Mouse (Mus musculus) cerebellum, adult 18-20 months (tissue): ENCODE data around the gene Mgll.

ENCODE experiments used
- DNase-seq, 2 experiments: peaks; one replicate each; pipeline ENCODE4 v3.0.0; 2021

The Mgll gene

GRCm38 (mm10) chr6:88809091-88810037 is 85.2 kb downstream of the Mgll start:
- DNase-seq: no peak

DNA sequence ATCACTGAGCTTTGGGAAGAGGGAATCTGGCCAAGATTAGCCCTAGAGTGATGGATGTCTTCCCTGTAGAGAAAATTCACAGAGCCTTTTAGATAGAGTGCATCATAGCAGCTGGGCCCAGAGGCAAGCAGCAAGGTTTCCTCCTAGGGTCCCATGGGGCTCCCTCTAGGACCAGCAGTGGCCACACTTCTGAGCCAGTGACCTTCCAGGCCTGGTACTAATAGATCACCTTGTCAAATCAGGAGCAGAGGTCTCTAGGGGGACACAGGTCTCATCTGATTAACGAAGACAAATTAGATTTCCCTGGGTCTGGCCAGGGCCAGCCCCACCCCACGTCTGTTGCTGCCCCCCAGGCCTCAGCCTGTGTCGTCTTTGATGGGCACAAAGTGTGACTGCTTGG is 86.1 kb downstream of the Mgll start:
- DNase-seq: no peak

DNA sequence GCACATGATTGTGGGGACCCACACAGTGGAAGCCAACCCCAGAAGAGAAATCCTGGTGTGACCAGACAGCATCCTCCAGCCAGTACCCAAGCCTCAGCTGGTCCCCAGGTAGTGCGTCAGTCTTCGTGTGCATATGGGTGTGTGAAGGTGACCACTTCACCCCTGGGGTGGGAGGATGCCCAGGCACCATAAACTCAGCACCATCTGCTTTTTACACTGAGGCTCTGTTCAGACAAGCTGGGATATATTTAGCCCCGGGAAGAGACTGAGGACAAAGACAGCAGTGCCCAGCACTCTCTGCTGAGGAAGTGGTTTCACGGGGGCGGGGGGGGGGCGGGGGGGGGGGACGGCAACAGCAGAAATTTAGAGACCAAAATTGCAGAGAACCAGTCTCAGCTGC is 87.2 kb downstream of the Mgll start:
- DNase-seq: no peak

DNA sequence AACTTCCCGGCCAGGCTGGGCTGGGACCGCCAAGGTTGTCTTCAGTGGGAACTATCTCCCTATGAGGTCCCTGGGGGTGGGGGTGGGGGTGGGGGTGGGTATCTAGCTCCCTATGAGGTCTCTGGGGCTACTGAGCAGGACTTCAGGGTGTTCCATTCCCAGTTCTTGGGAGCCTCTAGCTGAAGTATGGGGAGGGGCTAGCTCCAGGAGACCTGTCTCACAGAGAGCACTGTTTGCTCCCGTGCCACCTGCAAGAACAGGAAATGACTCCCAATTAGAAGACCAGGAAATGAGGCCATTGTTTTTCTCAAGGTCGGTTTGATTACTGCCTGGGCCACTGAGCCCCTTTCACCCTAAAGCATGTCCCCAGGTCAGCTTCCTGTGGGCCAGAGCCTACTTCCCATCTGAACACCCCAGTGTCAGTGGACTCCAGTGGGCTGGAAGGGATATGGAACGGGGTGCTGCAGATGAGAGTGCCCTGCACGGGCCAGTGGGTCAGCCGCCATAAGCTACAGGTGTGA is 87.7 kb downstream of the Mgll start:
- no peak for DNase-seq

- DNase-seq: peak; percentile 60 to 66
Observed at GRCm38 (mm10) chr6:88812886-88813285, 88.7 kb downstream of the Mgll start.

DNA sequence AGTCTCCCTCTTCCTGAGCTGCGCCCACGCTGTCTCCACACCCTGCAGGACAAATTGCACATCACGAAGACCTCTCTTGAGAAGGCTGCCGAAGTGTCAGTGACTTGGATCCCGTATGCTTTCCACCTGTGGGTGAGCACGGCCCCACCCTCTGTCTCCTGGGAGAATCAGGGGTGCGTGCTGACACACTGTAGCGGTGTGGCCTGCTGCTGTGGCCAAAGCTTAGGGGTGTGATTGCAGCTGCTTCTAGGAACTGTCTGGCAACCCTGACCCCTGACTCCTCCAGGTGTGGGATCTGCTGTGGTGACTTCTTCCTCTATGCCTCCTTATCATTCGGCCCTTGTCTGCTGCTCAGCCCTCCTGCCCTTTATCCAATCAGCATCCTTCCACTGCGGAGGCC is 89.6 kb downstream of the Mgll start:
- DNase-seq: no peak

DNA sequence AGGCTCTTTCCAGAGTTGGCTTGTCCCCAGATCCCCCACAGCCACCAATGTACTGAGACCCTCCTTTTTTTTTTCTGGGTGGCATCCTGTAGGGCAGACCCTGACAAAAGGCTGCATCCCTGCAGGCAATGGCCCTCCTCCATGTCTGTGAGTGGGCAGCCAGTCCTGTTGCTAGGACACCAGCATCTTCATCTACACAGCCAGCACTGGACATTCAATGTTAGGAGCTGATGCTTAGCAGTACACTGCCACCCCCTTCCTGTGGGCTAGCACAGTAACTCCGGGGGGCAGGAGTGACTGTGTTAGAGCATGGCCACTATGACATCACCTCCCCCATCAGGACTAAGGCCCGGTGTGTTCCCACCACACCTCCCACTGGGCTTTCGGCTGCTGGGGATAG is 90.8 kb downstream of the Mgll start:
- DNase-seq: no peak

- DNase-seq: no peak
Observed at GRCm38 (mm10) chr6:88815489-88815888, 91.3 kb downstream of the Mgll start.

DNA sequence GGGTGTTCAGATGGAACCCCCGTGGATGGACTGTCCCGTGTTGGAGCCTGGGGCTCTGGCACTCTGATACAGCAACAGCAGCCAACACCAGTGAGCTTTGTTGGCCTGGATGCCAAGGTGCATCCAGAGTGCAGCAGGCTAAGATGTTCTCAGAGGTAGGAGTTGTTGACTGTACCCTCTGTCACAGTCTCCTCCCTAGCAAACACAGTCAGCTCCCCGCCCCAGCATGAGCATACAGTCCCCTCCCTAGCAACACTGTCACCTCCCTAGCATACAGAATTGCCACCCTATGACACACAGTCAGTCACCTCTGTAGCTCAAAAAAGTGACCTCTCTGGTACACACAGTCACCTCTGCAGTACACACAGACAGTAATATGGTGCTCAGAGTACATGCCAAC is 92.7 kb downstream of the Mgll start:
- no peak for DNase-seq

GRCm38 (mm10) chr6:88820853-88821252 is 96.6 kb downstream of the Mgll start:
- DNase-seq: no peak

DNA sequence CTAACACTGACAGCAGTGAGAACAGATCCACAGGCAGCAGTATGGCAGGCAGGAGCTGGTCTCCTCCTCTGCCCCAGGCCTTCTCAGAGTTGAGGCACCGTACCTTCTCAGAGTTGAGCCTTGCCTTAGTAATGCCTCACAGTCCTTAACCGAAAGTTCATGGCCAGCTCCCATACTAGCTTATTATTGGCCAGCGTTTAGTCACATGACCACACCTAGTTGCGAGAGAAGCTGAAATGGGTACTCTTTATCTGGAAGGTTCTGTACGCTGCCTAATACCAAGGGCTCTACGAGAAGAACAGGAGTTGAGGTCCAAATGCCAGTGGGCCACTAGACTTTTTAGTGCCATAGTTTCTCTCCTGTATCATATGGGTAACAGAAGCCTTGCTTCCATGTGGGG is 97.1 kb downstream of the Mgll start:
- no peak for DNase-seq

DNA sequence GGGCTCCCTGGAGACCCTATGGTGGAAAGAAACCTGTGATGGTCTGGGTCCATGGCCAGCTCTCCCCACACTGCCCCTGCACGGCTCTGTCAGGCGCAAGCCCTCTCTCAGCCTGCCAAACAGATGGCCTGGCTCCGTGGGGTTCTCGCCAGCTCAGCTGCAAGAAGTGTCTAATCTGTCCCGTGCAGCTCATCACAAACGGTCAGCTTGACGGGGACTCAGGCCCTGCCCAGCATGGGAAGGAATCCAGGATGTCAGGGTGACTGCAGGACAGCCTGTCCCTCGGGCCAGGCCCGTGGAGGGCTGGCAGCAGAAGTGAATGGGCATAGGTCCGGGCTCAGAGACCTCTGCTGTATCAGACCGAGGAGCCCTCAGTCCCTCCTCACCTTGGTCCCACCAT is 97.7 kb downstream of the Mgll start:
- DNase-seq: peak; percentile 87 to 91

GRCm38 (mm10) chr6:88824183-88824582 is 100.0 kb downstream of the Mgll start:
- no peak for DNase-seq

- DNase-seq: no peak
Observed at GRCm38 (mm10) chr6:88826088-88826487, 101.9 kb downstream of the Mgll start.

DNA sequence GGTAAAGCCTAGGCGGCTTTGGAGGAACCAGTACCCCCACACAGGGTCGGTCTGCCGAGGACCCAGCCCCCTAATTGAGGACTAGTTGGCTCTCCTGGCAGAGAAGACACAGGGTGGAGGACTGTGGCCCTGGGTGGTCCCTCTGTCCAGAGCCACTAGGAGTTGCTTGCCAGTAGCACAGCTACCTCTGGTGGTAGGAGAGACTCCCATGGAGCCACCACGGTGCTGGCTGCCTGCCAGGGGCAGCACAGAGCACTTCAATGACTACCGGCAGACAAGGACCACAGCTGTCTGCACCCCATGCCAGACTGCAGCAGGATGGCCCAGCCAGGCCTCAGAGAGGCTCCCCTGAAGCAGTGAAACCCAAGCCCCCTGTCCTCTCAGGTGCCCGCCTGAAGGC is 102.3 kb downstream of the Mgll start:
- no peak for DNase-seq

- no peak for DNase-seq
Observed at GRCm38 (mm10) chr6:88826965-88827364, 102.8 kb downstream of the Mgll start.

DNA sequence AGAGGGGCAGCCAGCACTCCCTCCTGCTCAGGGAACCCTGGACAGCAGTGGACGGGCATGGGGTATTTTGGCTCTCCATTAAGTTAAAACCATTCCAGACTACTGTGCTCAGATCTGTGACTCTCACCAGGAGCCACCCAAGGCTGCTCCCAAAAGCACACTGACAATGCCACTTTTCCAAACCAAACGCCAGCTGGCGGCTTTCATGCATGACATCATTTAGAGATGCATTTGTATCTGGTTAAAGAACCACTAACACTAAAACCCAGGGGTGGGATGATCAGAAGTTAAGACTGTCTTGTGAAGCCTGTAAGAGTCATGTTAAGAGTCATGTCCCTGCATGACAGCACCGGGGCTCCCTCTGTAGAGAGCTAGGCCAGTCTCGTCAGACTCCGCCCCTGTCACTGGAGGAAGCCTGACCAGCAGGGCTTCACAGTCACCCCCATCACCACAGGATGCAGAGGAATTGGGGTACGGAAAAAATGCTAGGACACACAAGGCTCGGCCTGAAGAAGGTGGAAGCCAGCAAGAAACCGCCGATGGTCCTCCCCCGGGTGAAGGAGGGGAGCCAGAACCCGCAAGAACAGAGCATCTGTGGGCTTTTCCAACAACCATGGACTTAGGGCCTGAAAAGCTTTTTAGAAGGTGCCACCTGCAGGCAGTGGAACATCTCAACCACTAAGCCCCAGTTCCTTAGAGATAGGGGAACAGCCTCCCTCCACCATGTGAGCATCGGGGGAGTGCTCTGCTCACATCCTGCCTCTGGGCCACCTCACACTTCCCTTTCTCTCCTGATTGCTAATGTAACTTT is 103.4 kb downstream of the Mgll start:
- DNase-seq: peak in 1 of 2 experiments; percentile 45

DNA sequence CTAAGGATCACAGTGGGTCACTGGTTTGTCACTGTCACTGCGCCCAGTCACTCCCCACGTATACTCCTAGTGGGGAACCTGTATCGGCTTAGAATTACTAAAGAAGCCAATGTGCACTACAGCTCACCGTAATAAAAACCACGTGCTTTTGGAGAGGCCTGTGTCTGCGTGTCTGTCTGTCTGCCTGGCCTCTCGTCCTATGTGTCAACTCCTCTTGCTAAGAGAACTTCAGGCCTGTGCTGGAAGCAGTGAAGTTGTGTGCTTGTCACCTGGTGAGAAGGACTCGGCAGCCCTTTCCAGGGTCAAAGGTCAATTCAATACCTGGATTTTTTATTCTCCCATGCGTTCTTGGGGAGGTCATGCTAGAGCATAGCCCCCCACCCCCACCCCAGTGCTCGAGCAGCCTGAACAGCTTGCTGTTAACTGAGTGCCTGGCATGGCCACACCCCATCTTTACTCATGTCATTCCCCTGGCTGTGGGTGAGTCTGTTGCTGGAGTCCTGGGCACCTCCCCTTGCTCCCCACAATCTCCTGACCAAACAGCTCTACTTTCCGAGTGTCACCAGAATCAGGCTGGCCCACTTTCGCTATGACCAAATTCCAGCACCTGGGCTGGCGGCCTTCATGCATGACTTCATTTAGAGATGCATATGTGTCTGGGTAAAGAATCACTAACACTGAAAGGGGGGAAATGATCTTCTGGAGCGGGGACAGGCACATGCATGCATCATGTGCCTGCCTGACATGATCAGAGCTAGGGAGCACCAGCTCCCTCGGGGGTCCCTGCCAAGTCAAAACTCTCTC is 104.2 kb downstream of the Mgll start:
- no peak for DNase-seq

DNA sequence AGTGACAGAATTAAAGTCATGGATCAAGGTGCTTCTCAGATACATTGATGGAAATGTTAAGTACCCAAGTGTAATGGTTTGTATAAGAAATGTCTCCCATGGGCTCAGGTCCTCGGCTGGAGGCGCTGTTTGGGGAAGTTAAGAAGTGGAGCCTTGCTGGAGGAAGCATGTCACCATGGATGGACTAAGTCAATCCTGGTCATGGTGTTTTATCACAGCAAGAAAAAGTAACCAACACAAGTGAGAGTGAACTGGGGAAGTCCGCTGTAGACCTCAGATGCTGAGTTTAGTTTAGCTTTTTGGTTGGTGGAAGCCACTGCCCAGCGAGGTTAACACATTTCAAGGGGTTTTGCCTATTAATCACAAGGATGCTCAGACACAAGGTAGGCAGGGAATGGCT is 105.4 kb downstream of the Mgll start:
- no peak for DNase-seq

GRCm38 (mm10) chr6:88830112-88830702 is 106.0 kb downstream of the Mgll start:
- no peak for DNase-seq

DNA sequence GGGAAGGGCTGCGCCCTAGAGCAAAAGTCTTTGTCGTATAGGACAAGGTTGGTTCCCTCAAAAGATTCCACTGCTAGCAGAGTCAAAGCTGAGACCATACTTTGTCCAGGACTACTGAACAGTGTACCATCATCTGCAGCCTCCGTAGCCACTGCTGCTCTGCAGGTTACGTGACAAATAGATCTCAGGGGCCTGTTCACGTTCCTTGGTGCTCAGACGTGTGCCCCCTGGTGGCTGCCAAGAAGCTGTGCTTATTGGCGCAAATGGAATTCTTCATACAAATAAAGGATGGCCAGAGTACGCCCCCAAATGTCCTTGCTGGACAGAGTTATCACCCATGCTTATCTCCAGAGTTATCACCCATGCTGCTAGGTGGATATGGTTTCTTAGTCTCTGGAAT is 107.2 kb downstream of the Mgll start:
- DNase-seq: peak; percentile 78 to 85

- no peak for DNase-seq
Observed at GRCm38 (mm10) chr6:88832663-88833062, 108.5 kb downstream of the Mgll start.
